Mouse (Mus musculus) liver, adult 2 months (tissue): ENCODE results near the gene Nfyc. TPM values are rescaled to one million over a fixed set of nuclear protein-coding genes. Genes with fewer than 3 reads are reported as not detected.

ENCODE experiments used
- DNase-seq: peaks from one replicate; pipeline ENCODE4 v3.0.0-alpha.2; 2011; ENCODE audit warnings: low read depth, low spot score; ENCODE audit errors: extremely low read depth
- H3K27ac ChIP-seq: fragments of 200-500 bp; replicated peaks from 2 replicates; pipeline ENCODE4 v1.5.1; 2012; ENCODE audit warnings: low read depth, mild to moderate bottlenecking, control low read depth, inconsistent platforms, low read length; ENCODE audit not compliant: insufficient read depth
- H3K27me3 ChIP-seq: fragments of 200-500 bp; 2 replicates; pipeline ENCODE4 v1.6.1; 2012; ENCODE audit warnings: mild to moderate bottlenecking, moderate library complexity, low read length, inconsistent platforms; ENCODE audit not compliant: control insufficient read depth, insufficient read depth
- H3K36me3 ChIP-seq: fragments of 200-500 bp; 2 replicates; pipeline ENCODE4 v1.6.1; 2012; ENCODE audit warnings: low read length, inconsistent platforms; ENCODE audit not compliant: control insufficient read depth, insufficient read depth
- H3K4me1 ChIP-seq: fragments of 200-500 bp; 2 replicates; pipeline ENCODE4 v1.6.1; 2011; ENCODE audit warnings: low read length; ENCODE audit not compliant: control insufficient read depth, insufficient read depth
- H3K4me3 ChIP-seq: fragments of 200-500 bp; 2 replicates; pipeline ENCODE4 v1.5.1; 2011; ENCODE audit warnings: low read depth, mild to moderate bottlenecking, control low read depth, low read length, moderate library complexity; ENCODE audit not compliant: insufficient read depth
- H3K79me2 ChIP-seq: fragments of 200-500 bp; 2 replicates; pipeline ENCODE4 v1.6.1; 2012; ENCODE audit warnings: inconsistent platforms, mild to moderate bottlenecking, low read length, moderate library complexity; ENCODE audit not compliant: control insufficient read depth, insufficient read depth
- H3K9ac ChIP-seq: fragments of 200-500 bp; 2 replicates; pipeline ENCODE4 v1.6.1; 2012; ENCODE audit warnings: low read depth, mild to moderate bottlenecking, control low read depth, inconsistent platforms, low read length
- CTCF ChIP-seq: fragments of 200-500 bp; IDR thresholded peaks from 2 replicates; pipeline ENCODE4 v1.5.1; 2011; ENCODE audit warnings: low read depth, low read length, control low read depth
- POLR2A ChIP-seq: fragments of 200-500 bp; IDR thresholded peaks from 2 replicates; pipeline ENCODE4 v1.6.1; 2011; ENCODE audit warnings: low read length, control low read depth; ENCODE audit not compliant: insufficient read depth; ENCODE audit errors: extremely low read depth
- WGBS: fragments of 180-500 bp; shearing (Covaris S2); methylation state at CpG from one replicate; pipeline ENCODE4 v1.1.7; 2018; 5-methylcytosine and 5-hydroxymethylcytosine counted together
- polyA plus RNA-seq: library from polyadenylated mRNA; depleted of rRNA; stranded (reverse); fragments of >200 nt; gene quantifications from 2 replicates; pipeline ENCODE4 v1.2.3, GENCODE M21; 2012
- total RNA-seq: library from RNA; depleted of rRNA; stranded (reverse); fragments of >200 nt; gene quantifications from 2 replicates; pipeline ENCODE4 v1.2.3, GENCODE M21; 2014

The Nfyc gene
- total and polyA plus RNA-seq, 2 experiments: 21.5 to 73.6 TPM

DNA sequence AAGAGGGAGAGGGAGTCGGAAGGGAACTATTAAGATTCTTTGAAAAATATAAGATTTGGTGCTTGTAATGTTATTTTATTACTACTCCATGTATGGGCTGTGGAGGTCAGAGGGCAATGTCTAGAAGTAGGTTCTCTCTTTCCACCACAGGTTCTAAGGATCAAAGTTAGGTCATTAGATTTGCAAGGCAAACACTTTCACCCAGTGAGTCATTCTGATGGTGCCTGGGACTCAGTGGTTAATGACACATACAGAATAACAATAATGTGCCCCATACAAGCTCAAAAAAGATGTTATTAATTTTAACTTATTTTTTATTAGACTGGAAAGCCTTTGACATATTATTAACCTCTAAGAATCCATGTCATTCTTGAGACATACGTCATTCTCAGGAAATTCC lies 11.5 kb downstream of the Nfyc start:
- Histone ChIP-seq H3K79me2 (peaks cover 36% of the 10 kb centered on the region; the same call in 1 of the 2 replicates), H3K4me3 (no peak overlapping the region), H3K36me3 (no peaks in the 10 kb centered on the region), H3K27ac (no peak overlapping the region), H3K4me1 (peaks cover 34% of the 10 kb centered on the region), H3K27me3 (no peaks in the 10 kb centered on the region), H3K9ac (no peak overlapping the region)
- TF ChIP-seq CTCF (no peak), POLR2A (no peak)
- DNase-seq: no peak
- WGBS: 97% methylated on average over 2 of the region's 2 CpGs

DNA sequence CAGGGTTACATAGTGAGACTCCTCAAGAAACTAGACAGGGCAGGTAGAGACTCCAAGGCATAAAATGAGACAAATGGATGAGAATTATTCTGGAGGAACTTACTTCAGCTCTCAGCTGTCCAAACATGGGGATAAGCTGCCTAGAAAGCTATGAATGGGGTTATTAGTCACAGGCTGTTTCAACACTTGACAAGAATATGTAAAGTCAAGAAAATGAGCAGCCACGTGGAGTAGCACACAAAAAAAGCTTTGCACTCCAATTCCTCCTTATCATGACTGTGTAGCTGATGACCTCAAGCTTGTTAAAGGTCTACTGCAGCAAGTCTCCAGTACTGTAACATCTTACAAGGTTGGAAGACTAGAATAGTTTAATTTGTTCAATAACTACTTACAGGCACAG lies 12.1 kb downstream of the Nfyc start:
- Histone ChIP-seq H3K9ac (no peak overlapping the region), H3K27ac (no peak overlapping the region), H3K79me2 (peaks cover 33% of the 10 kb centered on the region; the same call in 1 of the 2 replicates), H3K4me1 (peaks cover 32% of the 10 kb centered on the region), H3K4me3 (no peak overlapping the region), H3K36me3 (no peaks in the 10 kb centered on the region), H3K27me3 (no peaks in the 10 kb centered on the region)
- WGBS: 66% methylated on average over 1 of the region's 1 CpGs
- no peak for TF ChIP-seq POLR2A
- no peak for TF ChIP-seq CTCF
- DNase-seq: no peak

DNA sequence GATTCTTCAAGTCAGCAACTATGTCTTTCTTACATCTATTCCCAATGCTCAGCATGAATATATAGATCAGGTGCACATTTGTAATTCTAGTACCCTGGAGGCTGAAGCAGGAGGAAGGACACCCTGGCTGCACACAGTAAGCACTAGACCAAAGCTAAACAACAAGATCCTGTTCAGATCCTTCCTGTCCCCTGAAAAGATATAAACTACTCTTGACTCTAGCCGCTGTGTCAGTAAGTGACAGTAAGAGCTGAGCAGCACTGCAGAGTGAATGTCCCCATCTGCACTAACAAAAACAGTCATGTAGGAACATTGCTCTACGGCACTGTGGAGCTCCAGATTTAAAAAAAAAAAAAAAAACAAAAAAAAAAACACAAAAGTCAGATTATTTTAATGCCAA lies 13.4 kb downstream of the Nfyc start:
- H3K9ac ChIP-seq: no peak overlapping the region
- 0 out of 2 replicates have a peak overlapping the region, but pooled peaks have one; percentile 7 for H3K27ac ChIP-seq
- peaks cover 22% of the 10 kb centered on the region; the same call in 1 of the 2 replicates for H3K79me2 ChIP-seq
- H3K36me3 ChIP-seq: no peaks in the 10 kb centered on the region
- H3K4me1 ChIP-seq: peaks cover 24% of the 10 kb centered on the region
- no peak for TF ChIP-seq POLR2A
- no peak for TF ChIP-seq CTCF
- WGBS: 62% methylated on average over 2 of the region's 2 CpGs
- no peak overlapping the region for H3K4me3 ChIP-seq
- no peak for DNase-seq
- no peaks in the 10 kb centered on the region for H3K27me3 ChIP-seq

DNA sequence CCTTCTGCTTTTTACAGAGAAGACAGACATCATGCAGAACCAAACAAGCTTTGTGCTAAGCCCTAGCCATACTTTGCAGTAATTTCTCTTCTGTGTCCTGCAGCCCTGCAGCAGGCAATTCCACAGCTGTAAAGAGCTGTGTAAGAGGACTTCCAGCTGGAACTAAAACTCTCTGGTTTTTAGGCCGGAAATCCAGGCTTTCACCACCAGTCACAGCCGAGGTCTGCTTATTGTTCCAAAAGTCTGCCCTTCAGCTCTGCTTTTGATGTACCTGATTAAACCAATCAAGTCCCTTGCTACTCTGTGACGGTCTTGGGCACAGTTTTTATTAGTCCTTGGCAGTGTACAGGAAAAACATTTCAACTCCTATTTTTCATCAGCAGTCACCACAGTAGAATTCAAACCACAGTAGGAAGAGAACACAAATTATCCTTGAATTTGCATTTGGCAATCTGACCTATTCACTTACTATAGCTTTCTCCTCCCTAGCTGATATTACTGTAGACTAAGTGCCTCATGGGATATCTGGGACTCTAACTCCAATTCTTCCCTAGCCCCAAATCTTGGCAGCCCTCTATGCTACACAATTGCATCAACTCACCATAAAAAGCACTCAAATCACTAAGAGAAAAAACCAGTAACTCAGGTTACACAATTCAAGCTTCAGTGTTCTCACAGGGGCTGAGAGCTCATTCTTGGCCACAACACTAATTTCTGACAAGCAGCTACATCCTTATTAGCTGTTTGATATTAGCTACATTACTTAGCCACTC lies 14.2 kb downstream of the Nfyc start:
- TF ChIP-seq POLR2A (no peak), CTCF (no peak)
- Histone ChIP-seq H3K27ac (peak overlapping the region; percentile 87), H3K4me1 (peaks cover 26% of the 10 kb centered on the region), H3K36me3 (no peaks in the 10 kb centered on the region), H3K27me3 (no peaks in the 10 kb centered on the region), H3K79me2 (peaks cover 26% of the 10 kb centered on the region; the same call in 1 of the 2 replicates), H3K4me3 (no peak overlapping the region), H3K9ac (no peak overlapping the region)
- peak; percentile 66 for DNase-seq
- WGBS: 8% methylated on average over 3 of the region's 3 CpGs

DNA sequence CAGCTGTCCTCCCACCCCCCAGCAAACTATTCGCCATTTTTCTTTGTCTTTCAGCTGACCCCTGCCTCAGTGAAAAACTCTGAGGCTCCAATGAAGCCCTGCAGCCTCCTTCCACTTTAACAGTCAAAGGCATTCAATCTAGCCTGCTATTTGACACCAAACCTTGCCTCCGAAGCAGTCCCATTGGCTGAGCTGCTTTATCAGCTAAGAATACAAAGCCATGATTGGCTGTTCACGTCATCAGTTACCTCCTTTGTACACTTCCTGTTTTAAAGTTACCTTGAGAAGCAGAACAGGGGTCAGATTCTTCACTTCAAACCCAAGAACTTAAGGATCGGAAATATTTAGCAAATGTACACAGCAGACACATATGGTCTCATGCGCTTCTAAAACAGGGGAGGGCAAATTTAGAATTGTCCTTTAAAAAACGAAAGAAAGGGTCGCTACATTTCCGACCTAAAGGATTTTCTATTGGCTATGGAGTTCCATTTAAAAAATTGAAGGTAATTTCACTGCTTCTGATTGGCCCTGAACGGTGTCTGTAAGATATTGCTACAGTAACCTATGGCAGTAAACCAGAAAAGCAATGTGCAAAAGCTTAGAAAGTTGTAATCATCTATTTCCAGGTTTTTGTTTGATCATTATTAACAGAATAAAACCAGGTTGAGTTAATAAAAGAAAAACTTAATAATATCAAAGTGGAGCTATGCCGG lies 15.6 kb downstream of the Nfyc start:
- peak; percentile 59; the same call in 1 of the 2 replicates for TF ChIP-seq POLR2A
- TF ChIP-seq CTCF: no peak
- Histone ChIP-seq H3K27me3 (no peaks in the 10 kb centered on the region), H3K27ac (peak overlapping the region; percentile 96), H3K79me2 (peaks cover 32% of the 10 kb centered on the region; the same call in 1 of the 2 replicates), H3K9ac (peak overlapping the region; percentile 91), H3K36me3 (no peaks in the 10 kb centered on the region), H3K4me1 (peaks cover 28% of the 10 kb centered on the region), H3K4me3 (peak overlapping the region; percentile 46)
- peak; percentile 99 for DNase-seq
- whole genome bisulfite sequencing: 3% methylated on average over 10 of the region's 10 CpGs
